Mouse (Mus musculus) brown adipose tissue, adult 24 weeks (tissue): Measurements from ENCODE around the gene Fam114a1. TPM values are rescaled to one million over a fixed set of nuclear protein-coding genes. Genes with fewer than 3 reads are reported as not detected.
A peak's percentile ranks its signal among the peaks of the same experiment; 100 is the strongest.

Experiments
- H3K27ac ChIP-seq: fragments of 200-500 bp; replicated peaks from 2 replicates; pipeline ENCODE4 v1.5.1; 2012; ENCODE audit warnings: low read depth, mild to moderate bottlenecking, low read length
- H3K4me1 ChIP-seq: fragments of 200-500 bp; 2 replicates; pipeline ENCODE4 v1.6.1; 2012; ENCODE audit warnings: low read length, mixed read lengths; ENCODE audit not compliant: control insufficient read depth, insufficient read depth, insufficient read length
- H3K4me3 ChIP-seq: fragments of 200-500 bp; 2 replicates; pipeline ENCODE4 v1.5.1; 2012; ENCODE audit warnings: low read depth, mild to moderate bottlenecking, low read length, moderate library complexity; ENCODE audit not compliant: insufficient read depth
- polyA plus RNA-seq: library from polyadenylated mRNA; stranded (reverse); fragments of >200 nt; gene quantifications from 2 replicates; pipeline ENCODE4 v1.2.4, GENCODE M21; 2012; ENCODE audit not compliant: missing spikeins, insufficient read depth, insufficient read length

The Fam114a1 gene
- polyA plus RNA-seq, 1 experiment: 13.2 TPM

- no peaks in the 10 kb centered on the region for H3K4me1 ChIP-seq
- no peak overlapping the region for H3K4me3 ChIP-seq
- no peak overlapping the region for H3K27ac ChIP-seq
Observed at GRCm38 (mm10) chr5:65059806-65060205, 89.9 kb downstream of the Fam114a1 start.

DNA sequence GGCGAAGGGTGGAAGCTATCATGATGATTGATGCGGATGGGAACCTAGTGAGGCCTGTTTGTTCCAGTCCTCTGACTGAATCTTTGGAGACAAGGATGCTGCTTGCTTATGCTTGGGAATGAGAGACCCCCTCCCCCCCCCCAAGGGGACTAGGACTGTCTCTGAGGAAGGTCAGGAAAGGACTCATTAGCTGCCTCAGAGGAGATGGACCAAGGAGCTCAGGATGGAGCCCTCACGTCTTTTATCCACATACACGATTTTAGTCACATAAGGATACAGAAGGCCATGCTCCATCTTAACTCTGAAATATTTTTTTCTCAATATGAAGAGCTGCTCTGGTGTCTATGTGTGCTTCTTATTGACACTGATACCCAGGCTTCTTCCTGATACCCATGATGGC is 92.4 kb downstream of the Fam114a1 start:
- Histone ChIP-seq H3K27ac (no peak overlapping the region), H3K4me1 (no peaks in the 10 kb centered on the region), H3K4me3 (no peak overlapping the region)

DNA sequence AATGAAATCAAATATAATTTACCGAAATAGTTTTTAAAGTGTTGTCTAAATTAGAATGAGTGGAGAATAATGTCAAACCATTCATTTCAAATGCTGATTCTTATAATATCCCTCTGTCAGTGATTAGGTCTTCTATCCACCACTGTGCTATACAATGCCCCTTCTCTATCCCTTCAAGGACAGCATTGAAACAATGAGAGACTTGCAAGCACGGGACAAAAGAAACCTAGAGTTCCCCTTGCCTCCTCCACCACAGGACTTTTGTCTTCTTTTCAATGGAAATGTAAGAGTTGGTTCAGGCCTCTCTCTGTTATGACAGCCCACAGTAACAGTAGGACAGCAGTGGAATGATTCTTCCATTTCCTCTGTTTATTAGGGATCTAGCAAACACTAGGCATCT is 93.4 kb downstream of the Fam114a1 start:
- Histone ChIP-seq H3K27ac (no peak overlapping the region), H3K4me3 (no peak overlapping the region), H3K4me1 (no peaks in the 10 kb centered on the region)

DNA sequence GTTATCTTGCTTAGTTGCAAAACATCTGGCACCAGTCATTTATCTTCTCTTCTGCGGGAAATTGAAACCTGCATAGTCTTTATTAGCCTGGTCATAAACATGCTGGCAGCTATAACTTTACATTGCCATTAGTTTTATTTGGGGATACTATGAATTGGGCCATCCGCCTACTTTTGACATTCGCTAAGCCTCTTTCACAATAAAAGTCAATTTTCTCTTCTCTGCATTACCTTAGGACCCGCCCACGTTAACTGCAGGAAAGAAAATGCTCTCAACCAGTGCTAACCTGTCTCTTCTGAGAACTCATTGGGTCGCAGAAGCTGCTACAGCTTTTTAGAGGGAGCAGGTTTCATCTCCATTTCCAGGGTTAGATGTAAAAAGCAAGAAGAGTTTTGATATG is 98.3 kb downstream of the Fam114a1 start:
- no peak overlapping the region for H3K27ac ChIP-seq
- no peaks in the 10 kb centered on the region for H3K4me1 ChIP-seq
- no peak overlapping the region for H3K4me3 ChIP-seq

GRCm38 (mm10) chr5:65069872-65070271 is 100.0 kb downstream of the Fam114a1 start:
- H3K4me3 ChIP-seq: no peak overlapping the region
- H3K4me1 ChIP-seq: no peaks in the 10 kb centered on the region
- no peak overlapping the region for H3K27ac ChIP-seq

- Histone ChIP-seq H3K4me3 (no peak overlapping the region), H3K4me1 (no peaks in the 10 kb centered on the region), H3K27ac (no peak overlapping the region)
Observed at GRCm38 (mm10) chr5:65071689-65072118, 101.8 kb downstream of the Fam114a1 start.

DNA sequence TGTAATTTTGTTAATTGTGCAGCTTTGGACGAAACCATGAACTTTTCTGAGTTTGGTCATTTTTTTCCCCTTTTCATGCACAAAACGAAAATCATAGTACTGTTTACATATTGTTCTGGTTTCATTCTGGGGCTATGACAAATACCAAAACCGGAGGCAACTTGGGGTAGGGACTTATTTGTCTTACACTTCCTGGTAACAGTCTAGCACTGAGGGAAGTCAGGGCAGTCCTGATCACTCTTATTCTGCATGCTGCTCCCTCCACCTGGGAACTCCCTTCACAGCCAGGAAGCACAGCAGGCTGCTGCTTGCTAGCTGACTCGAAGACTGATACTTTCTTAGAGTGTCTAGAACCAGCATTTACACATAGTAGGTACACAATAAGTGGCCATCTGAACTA is 103.4 kb downstream of the Fam114a1 start:
- H3K4me1 ChIP-seq: no peaks in the 10 kb centered on the region
- no peak overlapping the region for H3K27ac ChIP-seq
- no peak overlapping the region for H3K4me3 ChIP-seq

DNA sequence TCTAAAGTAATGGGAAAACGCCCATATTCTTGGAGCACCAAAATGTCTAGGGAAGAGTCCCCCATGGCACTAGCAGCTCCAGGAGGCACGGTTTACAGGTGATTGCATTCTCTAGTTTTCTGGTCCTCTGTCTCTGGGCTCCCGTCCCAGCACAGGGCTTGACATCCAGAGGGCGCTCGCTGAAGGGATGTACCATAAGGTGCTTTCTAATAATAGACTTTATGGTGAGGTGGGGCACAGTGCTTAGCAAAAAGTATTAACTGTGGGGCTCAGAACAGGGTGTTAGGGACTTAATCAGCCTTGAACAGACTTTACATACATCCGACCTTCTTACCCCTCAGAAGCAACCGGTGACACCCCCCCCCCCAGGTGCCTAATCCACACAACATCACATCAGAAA is 104.8 kb downstream of the Fam114a1 start:
- H3K4me3 ChIP-seq: no peak overlapping the region
- H3K4me1 ChIP-seq: no peaks in the 10 kb centered on the region
- no peak overlapping the region for H3K27ac ChIP-seq

GRCm38 (mm10) chr5:65076087-65076486 is 106.2 kb downstream of the Fam114a1 start:
- H3K4me1 ChIP-seq: no peaks in the 10 kb centered on the region

GRCm38 (mm10) chr5:65076748-65077147 is 106.9 kb downstream of the Fam114a1 start:
- H3K4me1 ChIP-seq: no peaks in the 10 kb centered on the region
- H3K4me3 ChIP-seq: no peak overlapping the region
- no peak overlapping the region for H3K27ac ChIP-seq

More at GRCm38 (mm10) chr5:65076087-65076486, 106.2 kb downstream of the Fam114a1 start:
- no peak overlapping the region for H3K27ac ChIP-seq
- no peak overlapping the region for H3K4me3 ChIP-seq

DNA sequence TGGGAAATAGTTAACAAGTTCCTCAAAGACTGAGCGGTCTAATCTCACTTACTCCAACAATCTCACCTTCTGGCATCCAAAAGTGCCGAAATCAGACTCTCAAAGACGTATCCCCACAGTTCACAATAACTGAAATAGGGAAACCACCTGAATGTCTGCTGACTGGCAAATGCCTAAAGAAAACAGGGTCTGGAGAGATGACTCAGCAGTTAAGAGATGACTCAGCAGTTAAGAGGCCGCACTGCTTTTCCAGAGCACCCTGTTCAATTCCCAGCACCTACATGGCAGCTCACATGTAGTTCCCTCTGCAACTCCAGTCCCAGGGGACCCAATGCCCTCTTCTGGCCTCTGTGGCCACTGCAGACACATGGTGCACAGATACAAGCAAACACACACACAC is 108.2 kb downstream of the Fam114a1 start:
- H3K4me1 ChIP-seq: no peaks in the 10 kb centered on the region
- no peak overlapping the region for H3K27ac ChIP-seq
- no peak overlapping the region for H3K4me3 ChIP-seq

DNA sequence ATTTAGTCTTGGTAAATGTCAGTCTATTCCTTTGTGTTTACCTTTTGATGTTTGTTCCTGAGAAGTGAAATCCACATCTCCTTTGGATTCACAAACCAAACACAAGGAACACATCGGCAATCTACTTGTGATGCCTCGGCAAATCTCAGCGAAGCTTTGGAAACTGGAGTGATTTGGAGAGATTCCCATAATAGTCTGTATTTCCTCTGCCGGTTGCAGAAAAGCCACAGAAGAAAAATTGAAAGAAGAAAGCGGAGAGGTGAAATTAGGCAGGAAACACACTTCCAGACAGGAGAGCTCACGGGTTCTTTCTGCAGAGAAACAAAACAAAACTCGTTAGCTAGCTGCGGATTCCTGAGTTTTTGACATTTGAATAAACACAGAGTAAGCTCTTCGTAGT is 110.0 kb downstream of the Fam114a1 start:
- H3K27ac ChIP-seq: no peak overlapping the region

DNA sequence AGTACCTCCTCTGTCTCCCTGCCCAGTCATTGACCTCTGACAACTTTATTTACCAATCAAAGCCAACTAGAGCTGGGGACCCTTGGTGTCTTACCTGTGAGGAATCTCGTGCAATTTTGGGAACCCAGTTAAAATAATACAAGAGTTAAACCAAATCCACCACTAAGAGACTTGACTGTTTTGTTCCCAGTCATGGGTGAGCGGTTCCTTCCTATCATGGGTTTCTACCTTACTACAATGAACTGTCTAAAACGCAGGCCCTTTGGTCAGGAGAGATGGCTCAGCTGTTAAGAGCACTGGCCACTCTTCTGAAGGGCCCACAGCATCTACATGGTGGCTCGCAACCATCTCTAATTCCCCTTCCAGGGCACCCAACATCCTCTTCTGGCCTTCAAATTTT is 112.0 kb downstream of the Fam114a1 start:
- no peak overlapping the region for H3K27ac ChIP-seq
- no peak overlapping the region for H3K4me3 ChIP-seq
- H3K4me1 ChIP-seq: no peaks in the 10 kb centered on the region

More for the DNA sequence above, 110.0 kb downstream of the Fam114a1 start:
- H3K4me3 ChIP-seq: peak overlapping the region; percentile 23; the same call in 1 of the 2 replicates
- H3K4me1 ChIP-seq: no peaks in the 10 kb centered on the region

DNA sequence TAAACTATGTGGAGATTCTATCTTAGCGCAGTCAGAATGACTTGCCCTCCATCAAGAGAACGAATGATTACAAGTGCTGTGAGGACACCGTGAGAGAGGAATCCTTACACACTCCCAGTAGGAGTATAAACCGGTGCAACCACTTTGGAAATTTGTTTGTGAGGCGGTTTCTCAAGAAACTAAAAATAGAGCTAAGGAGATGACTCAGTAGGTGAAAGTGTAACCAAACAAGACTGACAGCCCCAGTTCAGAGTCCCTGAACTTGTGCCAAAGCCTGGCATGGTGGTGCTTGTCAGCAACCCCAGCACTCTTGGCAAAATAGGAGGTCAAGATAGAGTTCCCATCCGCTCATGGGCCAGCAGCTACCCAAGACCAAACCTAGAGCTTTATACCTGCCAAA is 116.7 kb downstream of the Fam114a1 start:
- H3K4me1 ChIP-seq: no peaks in the 10 kb centered on the region
- H3K4me3 ChIP-seq: no peak overlapping the region
- peak overlapping the region; percentile 56; the same call in 1 of the 2 replicates for H3K27ac ChIP-seq

- H3K27ac ChIP-seq: no peak overlapping the region
- no peak overlapping the region for H3K4me3 ChIP-seq
- no peaks in the 10 kb centered on the region; the same call in 1 of the 2 replicates for H3K4me1 ChIP-seq
Observed at GRCm38 (mm10) chr5:65089707-65090106, 119.8 kb downstream of the Fam114a1 start.

GRCm38 (mm10) chr5:65091184-65091858 is 121.5 kb downstream of the Fam114a1 start:
- peaks cover 2% of the 10 kb centered on the region; the same call in 1 of the 2 replicates for H3K4me1 ChIP-seq
- no peak overlapping the region for H3K27ac ChIP-seq
- H3K4me3 ChIP-seq: no peak overlapping the region
